In the genomic region with DNA sequence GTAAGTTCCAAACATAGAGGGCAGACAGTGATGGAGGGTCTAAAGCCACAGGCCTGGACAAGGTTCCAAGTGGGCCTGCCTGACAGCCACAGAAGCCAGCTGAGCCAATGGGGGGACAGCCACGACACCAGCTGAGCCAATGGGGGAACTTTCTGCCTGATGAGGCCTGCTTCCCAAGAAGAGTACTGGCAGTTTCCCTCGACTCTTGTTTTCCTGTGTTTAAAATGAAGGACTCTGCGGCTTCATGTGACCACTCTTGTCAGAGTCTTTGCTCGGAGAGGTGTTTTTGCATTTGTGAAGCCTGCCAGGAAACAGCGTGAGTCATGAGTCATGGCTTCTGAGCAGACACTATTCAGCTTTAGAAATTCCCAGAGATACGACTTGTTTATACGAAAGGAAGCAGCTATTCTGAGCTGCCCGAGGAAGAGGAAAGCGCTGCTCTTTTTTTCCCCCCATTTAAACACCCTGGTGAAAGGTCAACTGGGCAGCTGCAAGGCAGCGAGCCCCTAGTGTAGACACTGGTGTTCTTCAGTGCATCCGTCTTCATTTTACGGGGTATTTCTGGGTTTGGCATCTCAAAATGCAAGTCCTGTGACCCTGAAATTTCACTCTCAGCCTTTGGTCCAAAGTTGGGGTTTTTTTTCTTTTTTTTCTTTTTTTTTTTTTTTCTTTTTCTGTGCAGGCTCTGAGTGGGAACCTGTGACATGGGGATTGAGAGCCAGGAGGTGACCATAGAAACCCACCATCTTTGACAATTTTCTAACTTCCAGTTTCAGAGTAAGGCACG, we compare ENCODE assay signal across 8 mouse cellular contexts.
A peak's percentile ranks its signal among the peaks of the same experiment; 100 is the strongest.
DNase-seq lines count a peak whose midpoint lies in the region; ATAC-seq lines count a peak whose summit lies in the region.

No protein-coding gene starts in this region.

- peak overlapping the region; percentile 18; the same call in 1 of the 2 replicates for H3K9ac ChIP-seq in intestine, embryonic 16.5 days (ENCODE audit: low read depth, low read length)
- no peak overlapping the region for H3K9ac ChIP-seq in midbrain, embryonic 13.5 days (replicated peaks)

- H3K4me2 ChIP-seq in intestine, embryonic 16.5 days (ENCODE audit: low read depth, low read length) = 0 out of 2 replicates have a peak overlapping the region, but pooled peaks have one; percentile 13
- H3K4me2 ChIP-seq in midbrain, embryonic 13.5 days (replicated peaks) = no peak overlapping the region

- H3K36me3 ChIP-seq in intestine, embryonic 16.5 days (ENCODE audit: control insufficient read depth, insufficient read depth, low read length) = no peaks in the 10 kb centered on the region
- no peaks in the 10 kb centered on the region for H3K36me3 ChIP-seq in limb, embryonic 10.5 days
- no peaks in the 10 kb centered on the region for H3K36me3 ChIP-seq in midbrain, embryonic 13.5 days

- DNase-seq in urinary bladder, postnatal 25 days (ENCODE audit: low spot score) = peak; percentile 41
- DNase-seq in urinary bladder, adult 2 months (ENCODE audit: low spot score) = no peak
- peak; percentile 53 for DNase-seq in embryo, embryonic 10.5 days (ENCODE audit: low spot score)
- peak; percentile 99 for DNase-seq in heart, adult 11 months
- DNase-seq in limb, embryonic 10.5 days (ENCODE audit: low spot score) = peak; percentile 37

- ATAC-seq in intestine, embryonic 16.5 days = peak; percentile 69
- peak; percentile 62; the same call in 1 of the 2 replicates for ATAC-seq in midbrain, embryonic 13.5 days
- ATAC-seq in megakaryocyte-erythroid progenitor cell, adult 5-6 weeks (replicated peaks; ENCODE audit: low FRiP score, low TSS enrichment, poor library complexity, severe bottlenecking) = no peak

- peaks cover 28% of the 10 kb centered on the region for H3K4me1 ChIP-seq in intestine, embryonic 16.5 days (ENCODE audit: control insufficient read depth, insufficient read depth, low read length)
- peaks cover 24% of the 10 kb centered on the region for H3K4me1 ChIP-seq in limb, embryonic 10.5 days
- H3K4me1 ChIP-seq in midbrain, embryonic 13.5 days (replicated peaks) = peaks cover 9% of the 10 kb centered on the region

- peak overlapping the region; percentile 90 for H3K27ac ChIP-seq in intestine, embryonic 16.5 days (ENCODE audit: low read length)
- peak overlapping the region; percentile 62 for H3K27ac ChIP-seq in limb, embryonic 10.5 days
- peak overlapping the region; percentile 39 for H3K27ac ChIP-seq in midbrain, embryonic 13.5 days

- H3K4me3 ChIP-seq in intestine, embryonic 16.5 days (ENCODE audit: low read length) = no peak overlapping the region
- no peak overlapping the region for H3K4me3 ChIP-seq in limb, embryonic 10.5 days
- no peak overlapping the region for H3K4me3 ChIP-seq in midbrain, embryonic 13.5 days (replicated peaks)

- H3K27me3 ChIP-seq in intestine, embryonic 16.5 days (replicated peaks; ENCODE audit: control insufficient read depth, insufficient read depth, low read length) = no peaks in the 10 kb centered on the region
- H3K27me3 ChIP-seq in limb, embryonic 10.5 days (ENCODE audit: low read depth, poor library complexity, severe bottlenecking) = no peaks in the 10 kb centered on the region
- H3K27me3 ChIP-seq in midbrain, embryonic 13.5 days = no peaks in the 10 kb centered on the region

- 30% methylated on average over 13 of the region's 13 CpGs for WGBS in intestine, embryonic 16.5 days
- WGBS in limb, embryonic 10.5 days = 50% methylated on average over 13 of the region's 13 CpGs
- 48% methylated on average over 13 of the region's 13 CpGs for WGBS in midbrain, embryonic 13.5 days

- H3K9me3 ChIP-seq in intestine, embryonic 16.5 days (ENCODE audit: control insufficient read depth, low read length) = no peaks in the 10 kb centered on the region
- H3K9me3 ChIP-seq in limb, embryonic 10.5 days (replicated peaks) = no peaks in the 10 kb centered on the region
- H3K9me3 ChIP-seq in midbrain, embryonic 13.5 days = no peaks in the 10 kb centered on the region

Comparison
In these comparisons a context has a peak if more than half of its experiments do, and no peak if none do; other contexts are left out.
1. H3K27ac ChIP-seq: peak in every context shown above with its lines; median percentile 90 in intestine, embryonic 16.5 days; 62 in limb, embryonic 10.5 days; 39 in midbrain, embryonic 13.5 days.